Comparison of ENCODE assay signal across 27 mouse cellular contexts in genomic region chr11:37735992-37736391, GRCm38 (mm10).
A peak's percentile ranks its signal among the peaks of the same experiment; 100 is the strongest.
DNase-seq lines count a peak whose midpoint lies in the region; ATAC-seq lines count a peak whose summit lies in the region.
"Had no signal": no experiment of that assay in that cellular context is flagged by ENCODE, and none has a peak within 500 bp of the region (broad histone marks: within the 10 kb centered on the region; RNA-seq: fewer than 3 reads in every experiment).

No protein-coding gene starts in this region.

- no peak overlapping the region for H3K4me2 ChIP-seq in lung, embryonic 16.5 days (ENCODE audit: low read depth, low read length)
- H3K4me2 ChIP-seq: embryonic facial prominence, embryonic 12.5 days; forebrain, embryonic 12.5 days; heart, embryonic 12.5 days; hindbrain, embryonic 15.5 days; intestine, embryonic 15.5 days; liver, embryonic 15.5 days; midbrain, embryonic 13.5 days; stomach, embryonic 15.5 days had no signal

- H3K9me3 ChIP-seq in lung, embryonic 16.5 days (ENCODE audit: control insufficient read depth, low read length): no peaks in the 10 kb centered on the region
- H3K9me3 ChIP-seq: embryonic facial prominence, embryonic 12.5 days; forebrain, embryonic 12.5 days; heart, embryonic 12.5 days; hindbrain, embryonic 15.5 days; intestine, embryonic 15.5 days; limb, embryonic 10.5 days; liver, embryonic 15.5 days; midbrain, embryonic 13.5 days; stomach, embryonic 15.5 days had no signal

- ATAC-seq in lung, embryonic 16.5 days (ENCODE audit: low read depth): peak; percentile 76
- ATAC-seq: intestine, embryonic 15.5 days; midbrain, embryonic 13.5 days had no signal

- DNase-seq in cerebellum, postnatal 10 days: peak; percentile 2 to 7
- no peak for DNase-seq in cerebellum, adult 9-11 months
- peak; percentile 5 for DNase-seq in layer of hippocampus, adult 11-12 months (ENCODE audit: low spot score)
- DNase-seq in layer of hippocampus, postnatal 10 days (ENCODE audit: low spot score in 2 of 2): no peak
- DNase-seq in lung, postnatal 14 days: no peak
- DNase-seq in lung, postnatal 25 days (ENCODE audit: low spot score): peak; percentile 3
- DNase-seq in spleen, adult 12 weeks (ENCODE audit: low spot score): no peak
- DNase-seq: adrenal gland, postnatal 36 days; cerebellum, adult 11-12 months; gastrocnemius, postnatal 10 days; heart, postnatal 36 days; kidney, adult 8-10 months; kidney, postnatal 10 days; liver; right cerebral cortex, postnatal 25 days; thymus, adult 18-20 months; thymus, postnatal 36 days had no signal

- H3K4me3 ChIP-seq in lung, embryonic 16.5 days (ENCODE audit: low read length): no peak overlapping the region
- H3K4me3 ChIP-seq: embryonic facial prominence, embryonic 12.5 days; forebrain, embryonic 12.5 days; heart, embryonic 12.5 days; hindbrain, embryonic 15.5 days; intestine, embryonic 15.5 days; limb, embryonic 10.5 days; liver, embryonic 15.5 days; midbrain, embryonic 13.5 days; stomach, embryonic 15.5 days had no signal

- H3K4me1 ChIP-seq in lung, embryonic 16.5 days (replicated peaks; ENCODE audit: control insufficient read depth, insufficient read depth, low read length): no peaks in the 10 kb centered on the region
- H3K4me1 ChIP-seq: embryonic facial prominence, embryonic 12.5 days; forebrain, embryonic 12.5 days; heart, embryonic 12.5 days; hindbrain, embryonic 15.5 days; intestine, embryonic 15.5 days; limb, embryonic 10.5 days; liver, embryonic 15.5 days; midbrain, embryonic 13.5 days; stomach, embryonic 15.5 days had no signal

- no peaks in the 10 kb centered on the region for H3K36me3 ChIP-seq in lung, embryonic 16.5 days (ENCODE audit: control insufficient read depth, insufficient read depth, low read length)
- H3K36me3 ChIP-seq: embryonic facial prominence, embryonic 12.5 days; forebrain, embryonic 12.5 days; heart, embryonic 12.5 days; hindbrain, embryonic 15.5 days; intestine, embryonic 15.5 days; limb, embryonic 10.5 days; liver, embryonic 15.5 days; midbrain, embryonic 13.5 days; stomach, embryonic 15.5 days had no signal

- H3K27ac ChIP-seq in lung, embryonic 16.5 days (ENCODE audit: low read length): no peak overlapping the region
- H3K27ac ChIP-seq: embryonic facial prominence, embryonic 12.5 days; forebrain, embryonic 12.5 days; hindbrain, embryonic 15.5 days; intestine, embryonic 15.5 days; limb, embryonic 10.5 days; liver, embryonic 15.5 days; midbrain, embryonic 13.5 days; stomach, embryonic 15.5 days had no signal

- no peak overlapping the region for H3K9ac ChIP-seq in lung, embryonic 16.5 days (ENCODE audit: low read length)
- H3K9ac ChIP-seq: embryonic facial prominence, embryonic 12.5 days; forebrain, embryonic 12.5 days; heart, embryonic 12.5 days; hindbrain, embryonic 15.5 days; intestine, embryonic 15.5 days; liver, embryonic 15.5 days; midbrain, embryonic 13.5 days; stomach, embryonic 15.5 days had no signal

- H3K27me3 ChIP-seq in lung, embryonic 16.5 days (ENCODE audit: control insufficient read depth, insufficient read depth, low read depth, low read length): no peaks in the 10 kb centered on the region
- H3K27me3 ChIP-seq: embryonic facial prominence, embryonic 12.5 days; forebrain, embryonic 12.5 days; heart, embryonic 12.5 days; hindbrain, embryonic 15.5 days; intestine, embryonic 15.5 days; liver, embryonic 15.5 days; midbrain, embryonic 13.5 days; stomach, embryonic 15.5 days had no signal

Comparison
In these comparisons a context has a peak if more than half of its experiments do, and no peak if none do; other contexts are left out.
1. DNase-seq: peak in cerebellum, postnatal 10 days (2 of 2), layer of hippocampus, adult 11-12 months (single experiment) and lung, postnatal 25 days (single experiment); none in cerebellum, adult 9-11 months (single experiment), layer of hippocampus, postnatal 10 days (0 of 2), lung, postnatal 14 days (single experiment) and spleen, adult 12 weeks (single experiment).